Mouse (Mus musculus) left cerebral cortex, postnatal 14 days (tissue): Measurements from ENCODE around the gene Rem1. TPM values are rescaled to one million over a fixed set of nuclear protein-coding genes. Genes with fewer than 3 reads are reported as not detected.

Source experiments
- DNase-seq, 2 experiments: peaks; one replicate each; pipeline ENCODE4 v3.0.0; 2021 to 2022; ENCODE audit warnings: low spot score in 2 of 2, mixed read lengths in 1 of 2
- intact Hi-C: fragments of 180-260 bp; cut with DNase I; formaldehyde crosslinking; loops from one replicate; pipeline ENCODE4 v1.15.1; 2025
- total RNA-seq, 2 experiments: library from RNA; stranded (reverse); gene quantifications; 2 replicates each; pipeline ENCODE4 v1.2.3; 2021

Rem1 gene
- total RNA-seq, 2 experiments from 2014 or later = 0.90 to 0.99 TPM

DNA sequence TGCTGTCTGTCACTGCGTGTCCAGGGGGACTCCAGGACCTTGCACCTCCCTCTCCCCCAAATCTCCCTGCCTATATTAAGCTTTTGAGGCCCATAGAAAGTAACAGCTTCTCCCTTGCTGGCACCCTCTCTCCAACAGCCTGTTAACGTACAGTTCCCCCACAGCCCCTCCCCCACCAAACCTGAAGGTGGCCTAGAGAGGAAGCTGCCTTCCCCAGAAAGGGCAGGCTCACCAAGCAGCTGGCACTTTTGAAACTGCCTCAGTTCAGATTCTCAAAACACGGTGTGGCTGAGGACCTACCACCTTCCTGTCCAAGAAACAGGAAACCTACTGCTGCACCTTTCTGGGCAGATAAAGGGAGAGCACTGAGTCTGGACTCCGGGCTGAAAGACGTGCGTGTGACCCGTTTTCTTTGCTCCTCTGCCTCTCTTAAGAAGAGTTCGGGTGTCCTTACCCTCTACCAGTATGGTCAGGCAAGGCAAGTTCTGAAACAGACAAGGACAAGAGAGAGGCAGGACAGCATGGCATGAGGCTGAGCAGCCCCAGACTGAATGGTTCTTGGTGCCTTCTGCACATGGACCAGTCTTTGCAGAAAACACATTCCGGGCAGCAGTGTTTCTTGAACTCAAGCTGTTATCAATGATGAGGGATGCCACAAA, 44.4 kb downstream of the Rem1 start:
- intact Hi-C loops = no loop called here
- DNase-seq = no peak

DNA sequence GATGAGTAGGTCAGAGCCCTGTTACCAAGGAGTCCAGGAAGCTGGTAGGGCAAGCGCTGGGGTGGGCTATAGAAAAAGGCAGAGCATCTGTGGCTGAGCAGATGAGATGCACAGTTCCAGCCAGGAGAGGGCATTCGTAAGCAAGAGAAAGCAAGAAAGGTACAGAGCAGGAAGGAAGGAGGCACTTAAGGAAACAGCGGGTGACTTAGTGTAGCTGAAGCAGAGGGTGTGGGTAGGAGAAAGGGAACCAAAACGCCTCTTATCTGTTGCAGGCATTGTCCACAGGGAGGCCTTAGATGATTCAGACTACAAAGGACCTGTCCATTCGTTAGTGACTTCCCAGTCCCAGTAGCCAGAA, 44.9 kb downstream of the Rem1 start:
- intact Hi-C loops = no loop called here
- DNase-seq = peak; percentile 62 to 69

DNA sequence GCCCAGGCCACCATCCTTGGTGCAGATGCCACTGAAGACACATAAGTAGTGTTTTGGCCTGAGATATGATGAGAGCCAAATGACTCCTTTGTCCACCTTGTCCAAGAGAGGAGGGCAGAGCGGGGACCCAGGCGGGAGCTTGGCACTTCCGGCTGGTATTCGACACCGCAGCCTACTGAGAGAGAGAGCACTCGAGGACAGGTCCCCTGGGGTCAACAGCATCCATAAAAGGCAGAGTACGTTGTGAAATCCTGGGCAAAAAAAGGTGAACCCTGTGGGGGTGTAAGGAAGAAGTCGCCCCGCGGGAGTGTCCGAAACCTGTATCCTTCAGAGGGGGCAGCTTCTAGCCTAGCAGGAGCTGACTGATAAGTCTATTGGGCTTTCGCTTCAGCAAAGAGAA, 45.4 kb downstream of the Rem1 start:
- intact Hi-C loops = no loop called here

DNA sequence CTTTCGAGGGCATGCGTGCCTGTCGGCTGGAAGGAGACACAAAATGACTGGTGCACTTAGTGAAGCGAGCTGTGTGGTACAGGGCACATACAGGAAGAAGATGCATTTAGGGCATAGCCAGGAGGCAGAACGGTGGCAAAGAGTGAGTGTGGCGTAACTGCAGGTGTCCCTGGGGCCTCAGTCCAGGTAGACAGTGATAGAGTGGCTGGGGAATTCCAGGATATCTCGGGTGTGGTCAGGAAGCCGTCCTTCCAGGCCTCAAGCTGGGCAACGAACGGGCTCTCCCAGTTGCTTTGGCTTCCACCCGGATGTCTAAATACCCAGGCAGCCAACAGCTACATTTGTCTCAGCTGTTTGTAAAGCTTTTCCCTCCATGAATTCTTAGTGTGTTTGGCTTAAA, 47.4 kb downstream of the Rem1 start:
- intact Hi-C loops = no loop called here
- no peak for DNase-seq

More for the DNA sequence above, 45.4 kb downstream of the Rem1 start:
- DNase-seq = no peak

DNA sequence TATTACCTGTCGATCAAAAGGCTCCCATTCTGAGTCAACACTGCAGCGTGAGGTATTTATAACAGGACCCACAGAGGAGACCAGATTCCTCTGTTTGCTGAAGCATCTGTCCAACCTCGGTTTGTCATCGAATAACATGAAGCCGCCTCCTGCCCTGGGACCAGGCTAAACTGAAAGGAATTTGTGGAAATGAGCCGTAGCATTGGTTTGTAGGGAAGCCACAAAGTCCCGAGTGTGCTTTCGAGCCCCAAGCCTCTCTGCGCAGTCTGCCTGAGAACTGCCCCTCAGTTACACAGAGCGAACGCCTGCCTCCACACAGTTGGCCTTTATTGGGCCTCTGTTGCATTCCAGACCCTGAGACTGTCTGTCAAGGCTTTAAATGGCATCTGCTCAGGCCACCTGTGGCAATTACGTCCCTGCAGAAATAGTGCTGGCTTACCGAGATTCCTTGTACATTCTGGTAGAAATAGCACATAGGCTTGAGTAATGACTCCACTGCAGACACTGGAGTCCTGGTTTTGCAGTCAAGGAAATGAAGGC, 48.6 kb downstream of the Rem1 start:
- DNase-seq = no peak
- intact Hi-C loops = no loop called here

DNA sequence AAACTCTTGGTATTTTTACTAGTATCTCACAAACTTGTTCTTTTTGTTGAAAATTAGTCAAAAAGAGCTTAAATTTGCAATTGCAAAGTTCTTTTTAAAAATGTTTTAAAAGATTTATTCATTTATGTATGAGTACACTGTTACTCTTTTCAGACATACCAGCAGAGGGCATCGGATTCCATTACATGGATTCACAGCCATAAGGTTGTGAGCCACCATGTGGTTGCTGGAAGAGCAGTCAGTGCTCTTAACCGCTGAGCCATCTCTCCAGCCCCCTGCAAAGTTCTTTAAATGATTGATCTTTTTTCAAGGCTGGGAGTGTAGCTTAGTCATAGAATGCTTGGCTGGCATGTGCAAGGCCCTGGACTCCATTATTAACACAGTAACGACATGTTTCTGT, 51.6 kb downstream of the Rem1 start:
- peak; percentile 56 to 67 for DNase-seq
- intact Hi-C loops = no loop called here

DNA sequence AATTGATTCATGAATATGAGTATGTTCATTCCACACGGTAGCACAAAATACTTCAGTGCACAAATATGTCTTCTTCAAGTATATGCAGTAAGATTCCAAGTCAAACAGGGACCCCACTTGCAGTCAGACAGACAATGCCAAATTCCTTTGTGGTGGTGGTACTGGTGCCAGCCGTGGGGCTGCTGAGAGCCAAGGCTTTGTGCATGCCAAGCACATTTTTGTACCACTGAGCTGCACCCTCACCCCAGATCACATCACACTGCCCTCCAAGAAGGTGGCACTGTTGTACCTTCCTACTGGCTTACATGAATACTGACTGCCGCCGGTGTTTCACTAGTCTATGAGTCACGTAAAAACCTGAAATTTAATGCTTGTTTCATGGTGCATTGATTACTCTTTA, 52.2 kb downstream of the Rem1 start:
- DNase-seq = no peak
- intact Hi-C loops = no loop called here

DNA sequence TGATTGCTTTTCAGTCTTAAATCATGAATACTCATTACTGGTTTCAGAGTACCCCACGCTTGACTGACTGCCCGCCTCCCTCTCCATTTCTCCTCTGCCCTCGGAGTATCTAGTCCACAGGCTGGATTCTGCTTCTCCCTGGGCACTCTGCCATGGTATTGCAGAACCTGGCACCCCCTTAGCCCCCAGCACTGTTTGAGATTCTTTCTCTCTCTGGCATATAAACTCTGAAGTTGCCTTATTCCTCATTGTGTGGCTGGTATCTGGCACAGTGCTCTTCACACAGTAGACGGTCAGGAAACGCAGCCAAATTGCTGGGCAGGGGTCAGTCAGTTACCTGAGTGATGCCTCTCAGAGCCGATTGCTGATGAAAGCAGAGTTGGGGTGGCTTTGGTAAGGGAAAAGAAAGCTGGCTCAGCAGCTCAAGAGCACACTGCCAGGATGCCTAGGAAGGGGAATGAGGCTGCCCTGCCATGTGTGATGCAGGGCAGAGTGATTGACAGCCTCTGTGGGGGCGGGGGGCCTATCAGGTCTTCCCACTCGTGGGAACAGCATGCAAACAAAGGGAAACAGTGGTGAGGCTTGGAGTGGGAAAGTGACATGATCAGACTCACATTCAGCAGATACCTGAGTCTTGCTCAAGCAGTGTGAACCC, 53.1 kb downstream of the Rem1 start:
- no peak for DNase-seq
- intact Hi-C loops = loop anchor here (2.0 kb wide), 1 partner anchor 65 kb away; no protein-coding TSS in a partner anchor

DNA sequence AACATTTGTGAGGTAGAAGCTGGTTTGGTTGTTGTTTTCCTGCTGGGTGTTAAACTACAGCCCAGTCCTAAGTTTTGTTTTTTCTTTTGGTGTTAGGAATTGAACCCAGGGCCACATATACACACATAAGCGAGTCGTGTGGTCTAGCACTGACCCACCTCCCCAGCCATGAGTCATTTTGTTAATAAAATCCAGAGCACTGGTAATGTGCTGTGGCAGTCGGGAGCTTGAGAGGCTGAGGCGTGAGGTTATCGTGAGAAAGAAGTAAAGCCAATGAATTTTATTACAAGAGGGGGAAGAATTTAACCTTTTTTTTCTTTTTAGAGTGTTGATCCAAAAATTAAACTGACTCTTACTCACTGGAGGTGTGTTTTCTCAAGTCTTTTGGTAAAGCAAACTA, 56.3 kb downstream of the Rem1 start:
- intact Hi-C loops = no loop called here
- no peak for DNase-seq

Other genes starting within 250 kb of the Rem1 start
- gene Sox12, start 228.9 kb upstream of the Rem1 start, total RNA-seq = 10 to 100 TPM; 17.9 to 22.0 TPM
- 10 to 100 TPM in 1 of 2 experiments, 1 to 10 TPM in 1; 8.7 to 11.9 TPM for gene Zcchc3, start 211.9 kb upstream of the Rem1 start, total RNA-seq
- gene 6820408C15Rik, start 211.4 kb upstream of the Rem1 start, total RNA-seq = 1 to 10 TPM; 3.1 to 3.3 TPM
- not detected for gene Defb23, start 162.3 kb upstream of the Rem1 start, total RNA-seq
- gene Defb20, start 149.9 kb upstream of the Rem1 start, total RNA-seq = not detected
- not detected for gene Defb22, start 136.8 kb upstream of the Rem1 start, total RNA-seq
- not detected for gene Defb26, start 115.3 kb upstream of the Rem1 start, total RNA-seq
- gene Defb28, start 108.7 kb upstream of the Rem1 start, total RNA-seq = not detected
- not detected for gene Defb29, start 86.9 kb upstream of the Rem1 start, total RNA-seq
- not detected for gene Gm17416, start 57.6 kb upstream of the Rem1 start, total RNA-seq
- not detected for gene Defb21, start 54.2 kb upstream of the Rem1 start, total RNA-seq
- gene Defb19, start 46.6 kb upstream of the Rem1 start, total RNA-seq = not detected
- not detected for gene Defb45, start 27.6 kb upstream of the Rem1 start, total RNA-seq
- gene Defb36, start 22.6 kb upstream of the Rem1 start, total RNA-seq = not detected
- not detected for gene Defb25, start 3.9 kb upstream of the Rem1 start, total RNA-seq
- 10 to 100 TPM; 90.8 to 90.9 TPM for gene H13, start 42.5 kb downstream of the Rem1 start, total RNA-seq
- 10 to 100 TPM; 17.9 to 20.4 TPM for gene Mcts2, start 60.1 kb downstream of the Rem1 start, total RNA-seq
- gene Id1, start 109.3 kb downstream of the Rem1 start, total RNA-seq = 10 to 100 TPM; 19.5 to 26.4 TPM
- 1 to 10 TPM; 2.3 to 2.8 TPM for gene Cox4i2, start 127.2 kb downstream of the Rem1 start, total RNA-seq
- gene Bcl2l1, start 204.8 kb downstream of the Rem1 start, total RNA-seq = 100 to 1,000 TPM; 120 to 127 TPM
- 1 to 10 TPM; 2.6 to 3.0 TPM for gene Tpx2, start 221.0 kb downstream of the Rem1 start, total RNA-seq